Mouse (Mus musculus): ENCODE data around the gene Epm2aip1. TPM values are rescaled to one million over a fixed set of nuclear protein-coding genes. Genes with fewer than 3 reads are reported as not detected.

Epm2aip1 gene
- polyA plus RNA-seq (2014; fragmentation: Nextera tagmentation; extraction: Ambion mirVana): 31.4 and 33.0 TPM in 2 replicates

DNA sequence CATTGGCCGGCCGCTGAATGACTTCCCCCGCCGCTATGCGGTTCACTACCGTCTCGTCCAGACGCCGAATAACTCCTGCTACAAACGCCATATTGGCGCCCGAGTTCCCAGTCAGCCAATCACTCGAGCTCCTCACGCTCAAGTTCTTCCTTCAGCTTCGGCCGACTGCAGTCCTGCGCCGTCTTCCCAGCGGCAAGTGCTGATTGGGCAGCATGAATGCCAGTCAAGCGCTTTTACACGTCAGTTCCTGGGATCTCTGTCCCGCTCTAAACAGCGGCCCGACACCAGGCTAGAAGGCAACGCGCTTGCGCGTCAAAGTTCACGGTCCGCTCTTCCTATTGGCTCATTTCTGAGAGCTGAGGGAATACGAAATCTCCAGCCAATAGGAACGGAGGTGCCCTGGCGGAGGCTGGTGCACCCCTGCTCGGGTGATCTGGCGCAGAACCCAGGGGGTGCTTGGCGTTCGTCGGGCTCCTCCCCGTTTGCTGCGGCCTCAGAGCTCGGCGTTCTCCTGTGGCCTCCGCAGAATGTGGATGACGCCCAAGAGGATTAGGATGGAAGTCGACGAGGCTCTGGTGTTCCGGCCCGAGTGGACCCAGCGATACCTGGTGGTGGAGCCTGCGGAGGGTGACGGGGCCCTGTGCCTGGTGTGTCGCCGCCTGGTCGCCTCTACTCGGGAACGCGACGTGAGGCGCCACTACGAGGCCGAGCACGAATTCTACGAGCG, at the start of gene Epm2aip1, which contains the start of gene Mlh1:
Gene Epm2aip1, plus strand, starts transcription at position 496 of the 727 bp plus-strand sequence.
Gene Mlh1, minus strand, starts transcription at position 358 of the 727 bp plus-strand sequence.
- Histone ChIP-seq H3K27ac (replicated peaks in 1 of 2; ENCODE audit: control insufficient read depth in 1 of 2, insufficient read depth in 1 of 2, low read depth in 2 of 2, low read length in 2 of 2) (peak within 1 kb of the TSS; percentile 98), H3K36me3 (ENCODE audit: control insufficient read depth, insufficient read depth, low read length) (peaks cover 39% of the 10 kb centered on the region), H3K4me2 (ENCODE audit: low read length) (peak within 1 kb of the TSS; percentile 81), H3K4me1 (ENCODE audit: control insufficient read depth in 2 of 2, insufficient read depth in 2 of 2, low read length in 2 of 2) (peaks cover 5 to 49% of the 10 kb centered on the region in 2 experiments), H3K4me3 (ENCODE audit: control insufficient read depth in 1 of 2, insufficient read depth in 1 of 2, low read depth in 1 of 2, low read length in 2 of 2) (peak within 1 kb of the TSS; percentile 87 to 99), H3K9ac (ENCODE audit: low read length) (peak within 1 kb of the TSS; percentile 97), H3K9me3 (ENCODE audit: control insufficient read depth, low read length) (no peaks in the 10 kb centered on the region), H3K27me3 (ENCODE audit: control insufficient read depth, insufficient read depth, low read length) (no peaks in the 10 kb centered on the region)
- WGBS: under 1% methylated on average over 64 of the region's 64 CpGs
- ATAC-seq (ENCODE audit: insufficient number of reproducible peaks, insufficient read depth, low FRiP score, low read depth): peak; percentile 100

DNA sequence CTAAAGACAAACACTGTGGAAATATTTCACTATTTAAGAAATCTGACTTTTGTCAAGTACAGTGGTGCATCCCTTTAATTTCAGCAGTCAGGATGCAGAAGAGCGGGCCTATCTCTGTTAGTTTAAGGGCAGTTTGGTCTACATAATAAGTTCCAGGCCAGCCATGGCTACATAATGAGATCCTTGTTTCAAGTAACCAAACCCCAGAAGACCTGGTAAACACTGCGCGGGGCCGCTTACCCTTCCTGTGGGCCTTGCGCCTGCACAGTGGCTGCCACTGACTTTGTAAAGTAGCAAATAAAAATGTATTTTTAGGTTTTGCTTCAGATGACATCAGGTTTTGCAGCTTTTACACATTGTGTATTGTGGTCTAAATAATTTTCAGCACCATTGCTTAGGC, 48.3 kb upstream of the Epm2aip1 start:
- H3K36me3 ChIP-seq (ENCODE audit: control insufficient read depth, insufficient read depth, low read length): peaks cover 95% of the 10 kb centered on the region
- H3K9ac ChIP-seq (ENCODE audit: low read length): no peak overlapping the region
- peaks cover 12 to 30% of the 10 kb centered on the region in 2 experiments for H3K4me1 ChIP-seq (ENCODE audit: control insufficient read depth in 2 of 2, insufficient read depth in 2 of 2, low read length in 2 of 2)
- WGBS: 93% methylated on average over 5 of the region's 5 CpGs
- H3K4me3 ChIP-seq (ENCODE audit: control insufficient read depth in 1 of 2, insufficient read depth in 1 of 2, low read depth in 1 of 2, low read length in 2 of 2): no peak overlapping the region
- no peak overlapping the region for H3K4me2 ChIP-seq (ENCODE audit: low read length)
- H3K27ac ChIP-seq (replicated peaks in 1 of 2; ENCODE audit: control insufficient read depth in 1 of 2, insufficient read depth in 1 of 2, low read depth in 2 of 2, low read length in 2 of 2): no peak overlapping the region
- H3K27me3 ChIP-seq (ENCODE audit: control insufficient read depth, insufficient read depth, low read length): no peaks in the 10 kb centered on the region
- no peaks in the 10 kb centered on the region for H3K9me3 ChIP-seq (ENCODE audit: control insufficient read depth, low read length)
- no peak for ATAC-seq (ENCODE audit: insufficient number of reproducible peaks, insufficient read depth, low FRiP score, low read depth)

DNA sequence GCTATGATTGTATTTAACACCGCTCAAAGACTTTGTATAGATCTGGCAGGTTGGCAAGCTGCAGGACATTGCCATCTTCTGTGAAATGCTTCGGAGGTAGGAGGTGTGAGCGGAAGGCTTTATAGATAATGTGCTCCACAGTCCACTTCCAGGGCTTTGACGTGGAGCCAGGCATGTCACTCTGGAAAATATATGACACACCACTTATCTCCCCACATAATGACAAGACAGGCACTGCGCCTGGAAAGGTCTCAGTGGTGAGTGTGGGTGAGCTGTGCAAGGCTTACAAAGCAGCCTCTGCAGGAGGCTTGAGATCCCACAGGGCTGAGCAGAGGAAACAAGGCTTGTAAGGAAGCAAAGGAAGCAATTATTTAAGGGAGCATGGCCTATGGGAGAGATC, 43.3 kb upstream of the Epm2aip1 start:
- peak; percentile 91 for ATAC-seq (ENCODE audit: insufficient number of reproducible peaks, insufficient read depth, low FRiP score, low read depth)
- Histone ChIP-seq H3K4me3 (ENCODE audit: control insufficient read depth in 1 of 2, insufficient read depth in 1 of 2, low read depth in 1 of 2, low read length in 2 of 2) (no peak overlapping the region), H3K4me1 (ENCODE audit: control insufficient read depth in 2 of 2, insufficient read depth in 2 of 2, low read length in 2 of 2) (peaks cover 22 to 47% of the 10 kb centered on the region in 2 experiments), H3K9ac (ENCODE audit: low read length) (no peak overlapping the region), H3K27ac (replicated peaks in 1 of 2; ENCODE audit: control insufficient read depth in 1 of 2, insufficient read depth in 1 of 2, low read depth in 2 of 2, low read length in 2 of 2) (peak overlapping the region; percentile 61 to 62), H3K9me3 (ENCODE audit: control insufficient read depth, low read length) (no peaks in the 10 kb centered on the region), H3K4me2 (ENCODE audit: low read length) (no peak overlapping the region), H3K36me3 (ENCODE audit: control insufficient read depth, insufficient read depth, low read length) (peaks cover 94% of the 10 kb centered on the region), H3K27me3 (ENCODE audit: control insufficient read depth, insufficient read depth, low read length) (no peaks in the 10 kb centered on the region)
- 17% methylated on average over 5 of the region's 5 CpGs for WGBS

DNA sequence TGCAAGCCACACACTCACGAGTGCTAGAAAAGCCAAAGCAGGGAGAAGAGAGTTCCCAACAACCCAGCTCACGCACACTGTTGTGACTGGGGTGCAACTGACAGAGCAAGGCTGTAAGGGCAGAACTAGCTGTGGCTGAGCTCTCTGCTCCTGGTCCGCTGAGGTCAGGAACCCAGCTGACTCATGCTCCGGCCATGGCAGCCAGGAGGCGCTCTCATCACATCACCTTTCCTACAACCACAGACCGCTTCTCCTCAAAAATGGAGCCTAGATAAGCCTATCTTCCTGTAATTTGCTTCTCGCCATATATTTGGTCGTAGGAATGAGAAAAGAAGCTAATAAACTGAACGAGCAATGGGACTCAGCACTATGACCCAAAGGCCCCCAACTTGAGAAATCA, 37.0 kb upstream of the Epm2aip1 start:
- WGBS: 81% methylated on average over 9 of the region's 9 CpGs
- no peak overlapping the region for H3K27ac ChIP-seq (replicated peaks in 1 of 2; ENCODE audit: control insufficient read depth in 1 of 2, insufficient read depth in 1 of 2, low read depth in 2 of 2, low read length in 2 of 2)
- H3K27me3 ChIP-seq (ENCODE audit: control insufficient read depth, insufficient read depth, low read length): no peaks in the 10 kb centered on the region
- H3K4me1 ChIP-seq (ENCODE audit: control insufficient read depth in 2 of 2, insufficient read depth in 2 of 2, low read length in 2 of 2): peaks cover 2 to 5% of the 10 kb centered on the region in 2 experiments; a peak in 1 of 4 replicates
- no peak overlapping the region for H3K4me3 ChIP-seq (ENCODE audit: control insufficient read depth in 1 of 2, insufficient read depth in 1 of 2, low read depth in 1 of 2, low read length in 2 of 2)
- no peak for ATAC-seq (ENCODE audit: insufficient number of reproducible peaks, insufficient read depth, low FRiP score, low read depth)
- no peak overlapping the region for H3K9ac ChIP-seq (ENCODE audit: low read length)
- no peak overlapping the region for H3K4me2 ChIP-seq (ENCODE audit: low read length)
- peaks cover 98% of the 10 kb centered on the region for H3K36me3 ChIP-seq (ENCODE audit: control insufficient read depth, insufficient read depth, low read length)
- H3K9me3 ChIP-seq (ENCODE audit: control insufficient read depth, low read length): no peaks in the 10 kb centered on the region

DNA sequence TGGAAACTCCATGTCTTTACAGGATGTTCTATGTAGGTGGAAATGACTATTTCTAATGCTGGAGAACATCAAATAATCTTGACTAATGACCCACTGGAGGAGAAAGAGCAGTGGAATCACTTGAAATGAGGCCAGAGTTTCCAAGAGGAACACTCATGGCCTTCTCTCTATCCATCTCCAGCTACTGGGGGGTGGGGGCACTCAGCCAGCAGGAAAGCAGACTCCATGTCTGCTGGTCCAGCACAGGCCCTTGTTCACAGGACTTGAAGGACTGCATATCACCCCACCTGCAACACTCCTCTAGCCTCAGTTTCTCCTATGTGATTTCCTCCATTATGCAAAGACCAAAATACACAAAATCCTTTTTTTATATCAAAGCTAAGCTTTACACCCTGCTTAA, 34.0 kb upstream of the Epm2aip1 start:
- Histone ChIP-seq H3K4me3 (ENCODE audit: control insufficient read depth in 1 of 2, insufficient read depth in 1 of 2, low read depth in 1 of 2, low read length in 2 of 2) (no peak overlapping the region), H3K4me2 (ENCODE audit: low read length) (no peak overlapping the region), H3K27ac (replicated peaks in 1 of 2; ENCODE audit: control insufficient read depth in 1 of 2, insufficient read depth in 1 of 2, low read depth in 2 of 2, low read length in 2 of 2) (no peak overlapping the region), H3K36me3 (ENCODE audit: control insufficient read depth, insufficient read depth, low read length) (peaks cover 88% of the 10 kb centered on the region), H3K9me3 (ENCODE audit: control insufficient read depth, low read length) (no peaks in the 10 kb centered on the region), H3K4me1 (ENCODE audit: control insufficient read depth in 2 of 2, insufficient read depth in 2 of 2, low read length in 2 of 2) (peaks cover 3 to 4% of the 10 kb centered on the region in 2 experiments; a peak in 1 of 4 replicates), H3K27me3 (ENCODE audit: control insufficient read depth, insufficient read depth, low read length) (no peaks in the 10 kb centered on the region), H3K9ac (ENCODE audit: low read length) (no peak overlapping the region)
- no peak for ATAC-seq (ENCODE audit: insufficient number of reproducible peaks, insufficient read depth, low FRiP score, low read depth)

DNA sequence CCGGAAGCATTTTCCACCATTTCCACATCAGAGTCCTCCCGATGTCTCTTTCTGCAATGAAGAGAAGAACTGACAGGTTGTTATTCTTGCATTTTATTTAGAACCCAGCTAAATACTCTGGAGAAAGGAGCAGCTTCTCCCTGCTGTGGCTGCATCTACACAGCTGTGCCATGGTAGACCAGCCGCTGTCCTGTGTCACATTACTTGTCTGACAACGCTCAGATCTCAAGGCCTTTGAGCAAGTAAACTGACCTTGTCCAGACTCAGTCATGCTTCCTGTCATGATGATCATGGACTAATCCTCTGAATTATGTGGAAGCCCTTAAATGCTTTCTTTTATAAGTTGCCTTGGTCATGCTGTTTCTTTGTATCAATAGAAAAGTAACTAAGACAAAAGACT, 31.9 kb upstream of the Epm2aip1 start:
- H3K4me3 ChIP-seq (ENCODE audit: control insufficient read depth in 1 of 2, insufficient read depth in 1 of 2, low read depth in 1 of 2, low read length in 2 of 2): no peak overlapping the region
- ATAC-seq (ENCODE audit: insufficient number of reproducible peaks, insufficient read depth, low FRiP score, low read depth): no peak
- no peaks in the 10 kb centered on the region for H3K27me3 ChIP-seq (ENCODE audit: control insufficient read depth, insufficient read depth, low read length)
- WGBS: 77% methylated on average over 4 of the region's 4 CpGs
- peaks cover 7 to 12% of the 10 kb centered on the region in 2 experiments for H3K4me1 ChIP-seq (ENCODE audit: control insufficient read depth in 2 of 2, insufficient read depth in 2 of 2, low read length in 2 of 2)
- no peak overlapping the region for H3K27ac ChIP-seq (replicated peaks in 1 of 2; ENCODE audit: control insufficient read depth in 1 of 2, insufficient read depth in 1 of 2, low read depth in 2 of 2, low read length in 2 of 2)
- H3K36me3 ChIP-seq (ENCODE audit: control insufficient read depth, insufficient read depth, low read length): peaks cover 74% of the 10 kb centered on the region
- no peak overlapping the region for H3K4me2 ChIP-seq (ENCODE audit: low read length)
- no peaks in the 10 kb centered on the region for H3K9me3 ChIP-seq (ENCODE audit: control insufficient read depth, low read length)
- H3K9ac ChIP-seq (ENCODE audit: low read length): no peak overlapping the region

DNA sequence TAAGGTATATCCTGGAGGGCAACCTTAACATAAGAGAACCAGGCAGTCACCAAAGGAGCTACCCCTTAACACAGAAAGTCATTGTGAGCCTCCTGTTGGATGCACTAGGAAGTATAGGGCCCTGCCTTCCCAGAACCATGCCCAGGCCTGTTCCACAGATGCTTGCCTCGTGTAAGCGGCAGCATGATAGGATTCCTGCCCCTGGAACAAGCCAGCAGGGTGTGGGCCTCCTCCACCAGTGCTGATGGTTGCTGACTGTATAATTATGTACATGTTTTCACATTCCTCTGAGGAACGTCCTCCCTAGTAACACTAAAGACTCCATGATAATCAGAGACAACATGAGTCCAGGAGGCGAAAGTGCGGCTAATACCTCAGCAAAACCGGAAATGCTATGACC, 28.3 kb upstream of the Epm2aip1 start:
- Histone ChIP-seq H3K4me1 (ENCODE audit: control insufficient read depth in 2 of 2, insufficient read depth in 2 of 2, low read length in 2 of 2) (peaks cover 14 to 29% of the 10 kb centered on the region in 2 experiments), H3K27ac (replicated peaks in 1 of 2; ENCODE audit: control insufficient read depth in 1 of 2, insufficient read depth in 1 of 2, low read depth in 2 of 2, low read length in 2 of 2) (no peak overlapping the region), H3K27me3 (ENCODE audit: control insufficient read depth, insufficient read depth, low read length) (no peaks in the 10 kb centered on the region), H3K9me3 (ENCODE audit: control insufficient read depth, low read length) (no peaks in the 10 kb centered on the region), H3K4me3 (ENCODE audit: control insufficient read depth in 1 of 2, insufficient read depth in 1 of 2, low read depth in 1 of 2, low read length in 2 of 2) (no peak overlapping the region), H3K9ac (ENCODE audit: low read length) (no peak overlapping the region; the same call in 1 of the 2 replicates), H3K4me2 (ENCODE audit: low read length) (no peak overlapping the region), H3K36me3 (ENCODE audit: control insufficient read depth, insufficient read depth, low read length) (peaks cover 55% of the 10 kb centered on the region)
- no peak for ATAC-seq (ENCODE audit: insufficient number of reproducible peaks, insufficient read depth, low FRiP score, low read depth)
- WGBS: 61% methylated on average over 6 of the region's 6 CpGs

All from heart, embryonic 14.5 days (tissue).